Mouse (Mus musculus): ENCODE results near the gene Hoxd10.

The Hoxd10 gene

DNA sequence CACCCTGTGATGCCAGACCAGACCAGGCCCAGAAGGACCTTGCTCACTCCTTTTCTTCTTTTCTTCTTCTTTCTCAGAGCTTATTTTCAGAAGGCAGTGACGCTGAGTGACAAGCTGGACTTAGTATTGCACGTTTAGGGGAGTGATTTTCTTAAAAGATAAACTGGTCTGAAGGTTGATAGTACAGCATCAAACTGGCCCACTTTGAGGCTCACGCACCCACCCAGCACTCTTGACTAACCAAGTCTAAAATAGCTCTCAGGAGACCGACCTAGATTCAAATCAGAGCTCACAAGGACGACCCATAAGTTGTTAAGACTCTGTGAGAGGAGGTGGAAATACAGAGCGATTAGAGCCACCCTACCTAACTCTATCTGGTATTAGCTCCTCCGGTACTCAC, 25.3 kb upstream of the Hoxd10 start:
- no peak for DNase-seq (ENCODE audit: low spot score)

DNA sequence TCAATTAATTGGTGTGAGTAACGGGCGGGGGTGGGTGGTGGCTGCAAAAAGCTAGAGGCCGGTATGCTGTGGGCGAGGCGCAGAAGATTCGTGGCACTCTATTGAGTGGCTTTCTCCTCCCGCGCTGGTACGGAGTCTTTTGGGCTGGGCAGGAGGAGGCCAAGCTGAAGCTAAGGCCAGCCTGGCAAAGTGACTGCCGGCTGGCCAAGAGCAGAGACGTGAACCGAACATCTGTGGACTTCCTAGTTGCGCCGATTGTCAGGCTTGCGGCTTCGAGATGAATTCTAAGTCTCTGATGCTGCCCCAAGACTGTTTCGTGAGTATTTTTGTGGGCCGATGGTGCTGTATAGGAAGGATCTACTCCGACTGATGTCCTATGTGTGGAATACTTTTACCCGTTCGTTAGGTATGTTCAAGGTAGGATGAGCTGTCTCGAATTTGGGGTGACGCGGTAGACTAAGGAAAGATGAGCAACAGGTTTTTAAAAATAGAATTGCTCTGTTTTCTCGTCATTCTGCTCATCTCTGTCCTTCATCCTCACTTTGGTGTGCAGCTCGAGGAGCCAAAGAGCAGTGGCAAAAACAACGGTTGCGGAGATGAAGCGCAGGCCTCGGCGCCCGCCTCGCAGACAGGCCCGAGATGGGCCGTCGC, 24.4 kb upstream of the Hoxd10 start:
- no peak for DNase-seq (ENCODE audit: low spot score)

DNA sequence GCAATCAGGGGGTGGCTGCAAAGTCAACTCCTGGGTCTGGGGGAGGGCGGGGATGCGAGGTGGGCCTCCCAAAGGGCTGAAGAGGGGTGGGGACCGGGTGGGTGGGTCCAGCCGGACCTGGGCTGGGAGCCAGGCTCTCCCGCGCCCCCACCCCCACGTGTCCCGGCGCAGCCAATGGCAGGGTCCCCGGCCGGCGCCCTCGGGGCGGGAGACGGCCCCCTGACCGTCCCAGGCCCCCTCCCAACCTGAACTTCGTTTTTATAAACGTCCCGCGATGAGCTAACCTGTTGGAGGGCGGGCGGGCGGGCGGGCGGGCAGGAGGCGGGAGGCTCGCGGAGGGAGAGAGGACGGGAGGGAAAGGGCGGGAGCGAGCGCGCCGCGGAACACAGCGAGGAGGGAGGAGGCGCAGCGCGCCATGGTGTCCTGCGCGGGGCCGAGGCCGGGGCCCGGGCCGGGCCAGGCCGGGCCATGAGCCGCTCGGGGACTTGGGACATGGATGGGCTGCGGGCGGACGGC, 23.8 kb upstream of the Hoxd10 start, which contains the start of gene Hoxd13:
TSS of gene Hoxd13 (plus strand) at position 469 of the 516 bp plus-strand sequence.
- no peak for DNase-seq (ENCODE audit: low spot score)

DNA sequence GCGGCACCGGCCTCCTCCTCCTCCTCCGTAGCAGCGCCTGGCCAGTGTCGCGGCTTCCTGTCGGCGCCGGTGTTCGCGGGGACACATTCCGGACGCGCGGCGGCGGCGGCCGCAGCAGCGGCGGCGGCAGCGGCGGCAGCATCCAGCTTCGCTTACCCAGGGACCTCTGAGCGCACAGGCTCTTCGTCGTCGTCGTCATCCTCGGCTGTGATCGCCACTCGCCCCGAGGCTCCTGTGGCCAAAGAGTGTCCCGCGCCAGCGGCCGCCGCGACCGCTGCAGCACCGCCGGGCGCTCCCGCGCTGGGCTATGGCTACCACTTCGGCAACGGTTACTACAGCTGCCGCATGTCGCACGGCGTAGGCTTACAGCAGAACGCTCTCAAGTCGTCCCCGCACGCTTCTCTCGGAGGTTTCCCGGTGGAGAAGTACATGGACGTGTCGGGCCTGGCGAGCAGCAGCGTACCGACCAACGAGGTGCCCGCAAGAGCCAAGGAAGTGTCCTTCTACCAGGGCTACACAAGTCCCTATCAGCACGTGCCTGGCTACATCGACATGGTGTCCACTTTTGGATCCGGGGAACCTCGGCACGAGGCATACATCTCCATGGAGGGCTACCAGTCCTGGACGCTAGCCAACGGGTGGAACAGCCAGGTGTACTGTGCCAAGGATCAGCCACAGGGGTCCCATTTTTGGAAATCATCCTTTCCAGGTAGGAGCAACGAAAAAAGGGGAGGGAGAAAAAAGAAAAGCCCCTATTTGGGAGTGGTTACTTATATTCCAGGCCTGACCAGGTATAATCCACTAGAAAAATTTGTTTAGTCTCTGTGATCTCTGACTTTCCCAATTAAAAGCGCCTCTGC, 23.1 kb upstream of the Hoxd10 start:
- DNase-seq (ENCODE audit: low spot score) = no peak

DNA sequence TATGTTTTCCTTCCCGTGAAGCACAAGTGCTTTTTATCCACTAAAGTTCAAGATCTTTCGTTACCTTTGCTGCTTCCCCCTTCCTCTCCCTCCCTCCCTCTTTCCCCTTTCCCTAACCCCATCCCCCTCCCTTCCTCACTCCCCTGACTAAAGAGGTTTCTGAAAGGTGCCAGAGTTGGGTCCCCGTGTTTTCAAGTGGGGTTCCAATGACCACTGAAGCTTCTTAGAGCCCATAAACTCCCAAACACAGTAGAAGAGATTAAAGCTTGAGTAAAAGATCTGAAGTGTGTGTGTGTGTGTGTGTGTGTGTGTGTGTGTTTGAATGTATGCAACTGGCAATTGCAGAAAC, 22.5 kb upstream of the Hoxd10 start:
- no peak for DNase-seq (ENCODE audit: low spot score)

DNA sequence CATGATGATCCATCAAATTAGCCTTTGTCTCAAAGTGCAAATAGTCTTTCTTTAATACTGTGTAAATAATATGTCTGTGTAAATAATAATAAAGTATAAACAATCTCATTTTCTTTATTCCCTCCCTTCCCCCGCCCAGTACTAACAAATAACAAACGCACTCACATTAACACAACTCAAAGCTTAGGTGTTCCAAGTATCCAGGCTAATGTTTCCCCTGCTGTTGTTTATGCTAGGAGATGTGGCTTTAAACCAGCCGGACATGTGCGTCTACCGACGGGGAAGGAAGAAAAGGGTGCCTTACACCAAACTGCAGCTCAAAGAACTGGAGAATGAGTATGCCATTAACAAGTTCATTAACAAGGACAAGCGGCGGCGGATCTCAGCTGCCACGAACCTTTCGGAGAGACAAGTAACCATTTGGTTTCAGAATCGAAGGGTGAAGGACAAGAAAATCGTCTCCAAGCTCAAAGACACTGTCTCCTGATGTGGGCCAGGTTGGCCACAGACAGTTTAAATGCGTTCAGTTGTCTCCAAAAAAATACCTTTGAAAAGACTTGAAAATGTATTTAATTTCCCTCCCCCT, 22.0 kb upstream of the Hoxd10 start:
- no peak for DNase-seq (ENCODE audit: low spot score)

DNA sequence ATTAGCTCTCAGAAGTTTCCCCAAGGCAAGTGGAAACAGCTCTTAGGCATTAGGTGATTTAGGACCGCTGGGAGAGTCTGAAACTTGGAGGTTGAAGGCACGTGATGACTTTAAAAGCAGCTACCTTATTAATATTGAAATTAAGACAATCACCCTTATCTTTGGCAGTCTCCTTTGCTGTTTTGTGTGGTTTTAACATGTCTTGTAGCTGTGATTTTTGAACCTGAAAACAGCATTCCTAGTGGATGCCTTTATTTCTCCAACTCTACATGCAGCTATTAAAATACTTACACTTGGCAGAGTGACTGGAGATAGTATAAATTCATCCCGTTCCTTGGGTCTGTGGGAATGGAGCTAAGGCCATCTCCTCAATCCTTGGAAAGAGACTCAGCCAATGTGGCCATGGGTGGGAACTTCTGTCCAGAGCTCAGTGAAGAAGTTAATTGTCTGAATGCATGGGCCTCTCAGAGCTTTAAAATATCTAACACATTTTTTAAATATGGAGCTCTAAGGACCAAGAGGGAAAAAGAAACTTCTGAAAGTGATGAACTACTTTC, 21.0 kb upstream of the Hoxd10 start:
- no peak for DNase-seq (ENCODE audit: low spot score)

DNA sequence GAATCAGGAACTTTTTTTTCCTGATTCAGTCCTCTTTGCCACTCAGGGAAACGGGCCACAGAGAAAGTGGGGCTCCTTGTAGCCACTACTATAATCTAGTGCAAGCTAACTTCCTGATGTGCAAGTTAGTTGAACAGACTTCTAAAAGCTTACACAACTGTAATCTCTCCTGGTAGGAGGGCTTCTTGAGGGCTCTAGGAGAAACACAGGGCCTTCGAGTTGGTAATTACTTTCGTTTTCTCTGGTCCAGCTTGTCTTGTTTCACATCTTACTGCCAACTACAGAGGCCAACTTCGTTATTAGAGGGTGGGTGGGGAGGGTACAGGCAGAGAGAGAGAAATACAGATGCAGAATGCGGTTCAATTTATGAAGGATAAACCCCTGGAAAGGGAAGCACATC, 19.9 kb upstream of the Hoxd10 start:
- DNase-seq (ENCODE audit: low spot score) = no peak

DNA sequence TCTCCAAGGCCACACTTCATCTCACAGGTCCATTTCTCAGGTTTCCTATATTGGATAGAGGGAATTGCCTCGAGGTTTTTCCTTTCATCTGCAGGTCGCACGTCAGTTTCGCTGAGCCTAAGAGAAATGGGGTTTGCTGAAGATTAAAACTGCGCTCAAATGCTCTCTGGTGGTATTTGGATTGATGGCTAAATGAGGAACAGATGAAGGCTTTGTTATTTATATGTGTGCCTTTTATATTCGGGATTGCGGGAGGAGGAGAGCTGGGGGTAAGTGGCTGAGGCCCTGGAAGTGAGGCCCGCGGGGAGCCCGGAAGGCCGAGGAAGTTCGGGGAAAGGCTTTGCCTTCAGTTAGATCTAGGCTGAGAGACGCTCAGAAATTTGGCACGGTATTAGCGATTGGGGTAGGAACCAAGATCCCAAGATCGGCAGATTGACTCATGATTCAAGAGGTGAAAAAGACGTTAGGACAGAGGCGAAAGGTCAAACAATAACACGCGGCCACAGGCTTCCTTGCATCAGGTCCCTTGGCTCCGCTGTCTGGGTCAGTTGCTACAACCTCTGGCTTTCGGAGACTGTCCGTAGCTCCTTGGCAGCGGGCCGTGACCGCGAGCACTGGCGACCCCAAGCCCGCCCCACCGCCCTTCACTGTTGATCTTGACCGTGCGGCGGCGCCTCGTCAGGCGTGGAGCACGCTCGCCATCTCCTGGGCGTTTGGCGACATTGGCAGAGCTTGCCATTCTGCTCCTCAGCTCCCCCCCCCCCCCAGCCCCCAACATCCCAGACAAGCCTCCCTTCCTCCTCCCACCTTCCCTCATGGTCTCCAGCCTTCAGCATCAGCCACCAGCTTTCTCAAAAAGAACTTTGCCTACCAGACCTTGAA, 19.0 kb upstream of the Hoxd10 start:
- DNase-seq (ENCODE audit: low spot score) = no peak

DNA sequence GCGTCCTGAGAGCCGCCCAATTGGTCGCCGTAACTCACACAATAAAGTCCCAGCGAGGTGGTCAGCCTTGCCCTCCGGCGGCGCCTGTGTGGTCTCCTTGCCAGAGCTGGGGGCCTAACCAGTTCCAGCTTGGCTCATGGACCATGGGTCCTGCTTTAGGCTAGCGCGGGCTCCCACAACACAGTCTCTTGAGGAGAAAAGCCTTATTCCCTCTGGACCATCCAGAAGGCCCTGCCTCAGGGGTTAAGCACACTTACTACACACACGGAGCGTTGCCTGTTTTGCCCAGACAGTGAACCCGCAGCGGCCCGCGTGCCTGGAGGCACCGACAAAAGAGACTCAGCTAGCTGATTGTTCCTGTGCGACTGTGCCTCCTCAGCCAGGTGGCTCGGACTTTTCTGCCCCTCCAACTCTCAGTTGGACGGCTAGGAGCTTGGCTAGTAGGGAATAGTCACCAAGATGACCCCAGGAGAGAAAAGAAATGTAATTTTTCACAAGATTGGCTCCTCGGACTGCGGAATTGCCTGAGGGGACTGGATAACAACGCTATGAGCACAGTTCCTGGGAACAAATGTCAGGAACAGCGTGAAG, 17.8 kb upstream of the Hoxd10 start:
- no peak for DNase-seq (ENCODE audit: low spot score)

DNA sequence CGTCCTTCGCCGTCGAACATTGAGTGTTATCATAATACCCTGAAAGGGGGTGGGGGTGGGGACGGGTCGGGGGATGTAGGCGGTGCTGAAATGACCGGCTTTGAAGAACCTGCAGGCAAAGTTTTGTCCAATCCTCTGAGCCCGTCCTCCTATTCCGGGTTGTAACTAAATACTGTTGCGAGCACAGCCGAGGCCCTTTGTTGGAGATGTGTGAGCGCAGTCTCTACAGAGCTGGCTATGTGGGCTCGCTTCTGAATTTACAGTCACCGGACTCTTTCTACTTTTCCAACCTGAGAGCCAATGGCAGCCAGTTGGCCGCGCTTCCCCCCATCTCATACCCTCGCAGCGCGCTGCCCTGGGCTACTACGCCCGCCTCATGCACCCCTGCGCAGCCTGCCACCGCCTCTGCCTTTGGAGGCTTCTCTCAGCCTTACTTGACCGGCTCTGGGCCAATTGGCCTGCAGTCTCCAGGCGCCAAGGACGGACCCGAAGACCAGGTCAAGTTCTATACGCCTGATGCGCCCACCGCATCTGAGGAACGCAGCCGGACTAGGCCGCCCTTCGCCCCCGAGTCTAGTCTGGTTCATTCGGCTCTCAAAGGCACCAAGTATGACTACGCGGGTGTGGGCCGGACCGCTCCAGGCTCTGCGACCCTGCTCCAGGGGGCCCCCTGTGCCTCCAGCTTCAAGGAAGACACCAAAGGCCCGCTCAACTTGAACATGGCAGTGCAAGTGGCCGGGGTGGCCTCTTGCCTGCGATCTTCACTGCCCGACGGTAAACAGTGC, 16.7 kb upstream of the Hoxd10 start, which contains the start of gene Hoxd12:
TSS of gene Hoxd12 (plus strand) at position 133 of the 785 bp plus-strand sequence.
- DNase-seq (ENCODE audit: low spot score) = no peak

DNA sequence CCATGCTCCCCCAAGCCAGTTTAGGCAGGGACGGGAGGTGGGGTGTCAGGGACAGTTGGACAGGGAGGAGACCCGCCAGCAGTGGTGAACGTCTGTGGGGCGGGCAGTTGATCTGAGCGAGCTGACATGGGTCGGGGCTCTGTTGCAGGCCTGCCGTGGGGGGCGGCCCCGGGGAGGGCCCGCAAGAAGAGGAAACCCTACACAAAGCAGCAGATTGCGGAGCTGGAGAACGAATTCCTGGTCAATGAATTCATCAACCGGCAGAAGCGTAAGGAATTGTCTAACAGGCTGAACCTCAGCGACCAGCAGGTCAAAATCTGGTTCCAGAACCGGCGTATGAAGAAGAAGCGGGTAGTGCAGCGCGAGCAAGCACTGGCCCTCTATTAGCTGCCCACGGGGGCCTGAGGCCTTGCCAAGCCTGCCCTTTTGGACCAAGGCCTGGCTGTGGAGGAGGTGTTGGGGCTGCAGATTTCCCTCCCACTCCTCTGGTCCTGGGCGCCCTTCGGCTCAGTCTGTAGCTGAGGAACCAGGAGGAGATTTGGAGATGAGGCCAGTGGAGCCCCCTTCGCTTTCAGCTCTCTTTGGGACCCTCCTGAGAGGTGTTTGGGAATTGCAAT, 15.9 kb upstream of the Hoxd10 start:
- no peak for DNase-seq (ENCODE audit: low spot score)

DNA sequence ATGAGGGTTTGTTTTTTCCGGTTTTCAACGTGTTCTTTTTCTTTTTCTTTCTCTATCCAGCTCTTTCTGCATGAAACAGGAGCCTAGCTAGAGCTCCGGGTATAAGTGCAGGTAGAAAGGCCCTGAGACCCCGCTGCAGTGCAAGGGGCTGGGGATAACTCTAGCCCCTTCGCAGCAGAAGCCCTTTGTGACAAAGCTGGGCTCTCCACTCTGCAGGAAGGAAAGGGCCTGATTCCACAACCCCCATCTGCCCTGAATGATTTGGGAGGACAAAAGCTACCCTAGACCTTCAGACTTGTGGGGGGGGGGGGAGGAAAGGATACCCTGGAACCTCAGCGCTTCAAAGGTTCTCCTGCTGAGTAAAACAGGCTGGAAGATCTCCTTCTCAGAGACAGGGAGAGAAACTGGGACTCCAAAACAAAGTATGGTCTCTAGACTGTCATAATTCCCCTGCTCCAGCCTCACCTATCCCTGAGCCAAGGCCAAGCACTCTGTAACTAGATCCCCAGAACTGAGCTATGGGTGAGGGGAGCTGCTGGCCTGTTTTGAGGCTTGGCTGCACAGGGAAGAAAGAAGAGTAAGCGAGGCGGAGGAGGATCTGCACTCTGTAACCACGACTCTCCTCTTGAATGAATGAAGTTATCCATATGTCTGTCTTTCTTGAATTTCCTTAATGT, 15.2 kb upstream of the Hoxd10 start:
- DNase-seq (ENCODE audit: low spot score) = no peak

DNA sequence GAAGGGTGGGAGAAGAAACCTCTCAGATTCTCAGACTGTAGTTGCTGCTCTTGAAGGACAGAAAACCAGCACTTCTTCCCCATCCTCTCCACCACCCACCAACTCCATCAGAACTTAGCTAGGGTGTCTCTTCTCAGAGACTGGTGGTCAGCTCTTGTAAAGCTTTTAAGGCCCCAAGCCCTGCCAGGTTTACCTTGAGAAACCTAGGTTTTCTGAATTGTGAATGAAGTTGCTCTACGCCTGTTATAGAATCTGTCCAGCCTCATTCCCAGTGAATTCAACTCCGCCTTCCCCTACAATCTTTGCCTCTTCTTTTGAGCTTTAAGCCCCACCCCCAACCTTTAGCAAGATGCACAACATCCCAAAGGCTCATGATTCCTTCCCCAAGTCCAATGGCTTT, 14.6 kb upstream of the Hoxd10 start:
- no peak for DNase-seq (ENCODE audit: low spot score)

DNA sequence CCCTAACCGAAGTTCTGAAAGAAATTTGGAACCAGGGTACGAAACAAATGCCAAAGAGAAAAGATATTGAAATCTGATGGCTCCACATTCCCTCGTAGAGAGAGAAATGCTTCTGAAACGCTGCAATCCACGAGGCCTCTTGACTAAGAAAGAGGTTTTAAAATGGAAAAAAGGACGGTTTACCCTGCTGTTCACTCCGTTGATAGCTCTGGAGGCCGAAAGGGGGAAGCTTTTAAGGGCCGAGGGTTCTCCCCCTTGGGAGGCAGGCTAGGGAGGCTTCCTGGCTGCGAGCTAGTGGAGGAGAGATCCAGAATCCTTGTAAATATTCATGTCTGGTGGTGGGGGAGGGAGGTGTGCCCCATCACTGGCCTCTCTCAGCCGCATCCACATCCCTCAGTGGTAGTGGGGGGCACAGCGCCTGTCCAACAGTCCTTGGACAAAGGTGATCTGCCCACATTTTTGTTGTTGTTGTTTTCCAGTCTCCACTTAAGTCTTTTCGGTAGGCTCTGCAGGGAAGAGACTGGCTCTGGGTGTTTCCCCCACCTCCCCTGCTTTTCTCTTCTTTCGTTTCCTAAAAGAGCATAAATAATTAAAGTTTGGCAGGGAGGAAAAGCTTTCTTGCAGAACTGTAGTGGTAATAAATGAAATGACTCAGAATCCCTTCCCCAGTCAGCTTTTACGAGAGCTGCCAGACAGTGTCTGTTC, 12.7 kb upstream of the Hoxd10 start, which contains the start of gene Hoxd11:
TSS of gene Hoxd11 (plus strand) at position 667 of the 705 bp plus-strand sequence.
- no peak for DNase-seq (ENCODE audit: low spot score)

DNA sequence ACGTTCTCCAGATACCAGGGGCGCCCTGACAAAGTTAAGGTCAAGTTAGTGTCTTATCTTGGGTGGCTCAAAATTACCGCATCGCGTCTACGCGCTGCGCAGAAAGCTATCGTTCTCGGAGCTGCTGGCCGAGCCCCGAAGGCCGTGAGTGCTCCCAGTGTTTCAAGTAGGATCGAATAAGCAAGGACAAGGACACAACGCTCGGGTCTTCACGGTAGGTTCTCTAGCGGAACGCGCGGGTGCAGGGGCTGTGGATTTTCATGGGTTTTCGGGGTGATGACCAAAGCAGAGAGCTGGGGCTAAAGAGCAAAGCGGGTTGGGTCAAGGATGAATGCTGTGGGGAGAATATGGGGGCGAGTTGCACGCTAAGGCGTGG, 12.1 kb upstream of the Hoxd10 start:
- DNase-seq (ENCODE audit: low spot score) = no peak

DNA sequence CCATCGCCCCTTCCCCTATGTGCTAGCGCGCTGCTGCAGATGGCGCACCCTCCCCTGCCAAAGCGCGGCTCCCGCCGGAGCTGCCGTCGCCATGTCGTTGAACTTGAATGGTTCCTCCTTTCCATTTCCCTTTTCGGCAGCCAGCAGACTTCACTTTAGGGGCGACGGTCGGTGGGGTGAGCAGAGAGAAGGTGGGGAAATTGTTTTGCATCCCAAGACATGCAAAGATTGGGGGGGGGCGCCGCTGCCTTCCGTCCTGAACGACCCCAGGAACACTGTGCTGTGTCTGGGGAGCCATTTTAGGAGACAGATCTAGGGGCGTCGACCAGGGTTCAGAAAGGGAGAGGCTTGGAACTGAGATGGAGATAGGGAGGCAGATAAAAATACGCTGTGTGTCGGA, 11.7 kb upstream of the Hoxd10 start:
- no peak for DNase-seq (ENCODE audit: low spot score)

DNA sequence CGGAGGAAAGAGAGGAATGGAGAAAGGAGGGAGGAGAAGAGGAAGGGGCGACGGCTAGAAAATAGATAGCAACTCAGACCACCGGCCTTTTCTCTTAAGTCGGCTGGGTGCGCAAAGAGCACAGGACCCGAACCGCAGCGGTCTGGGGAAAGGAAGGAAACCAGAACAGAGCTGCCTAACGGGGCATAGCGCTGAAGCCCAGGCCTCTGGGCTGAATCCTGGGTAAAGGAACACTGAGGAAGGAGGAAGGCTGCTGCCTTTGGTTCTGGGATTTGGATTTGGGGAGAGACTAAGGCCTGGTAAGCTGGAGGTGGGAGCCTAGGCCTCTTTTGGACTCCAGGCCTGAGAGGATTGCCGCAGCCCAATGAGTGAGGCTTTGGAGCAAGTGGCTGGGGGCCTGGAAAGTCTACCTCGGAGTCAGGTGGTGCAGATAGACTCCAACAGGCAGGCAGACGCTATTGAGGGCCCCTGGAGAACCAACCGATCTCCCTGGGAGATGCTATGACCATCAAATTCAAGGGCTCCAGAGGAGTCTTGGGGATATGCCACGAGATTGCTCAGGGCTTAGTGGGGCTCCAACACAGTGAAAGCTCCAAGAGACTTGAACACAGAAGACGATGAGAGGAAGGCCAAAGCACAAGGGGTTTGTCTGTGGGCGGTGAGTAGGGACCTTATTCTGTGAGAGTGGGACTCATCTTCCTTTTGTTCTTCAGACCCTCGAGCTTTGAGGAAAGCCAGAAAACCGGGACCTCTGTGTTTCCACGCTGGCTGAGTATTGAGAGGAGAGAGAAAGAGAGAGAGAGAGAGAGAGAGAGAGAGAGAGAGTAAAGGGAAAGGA, 10.9 kb upstream of the Hoxd10 start:
- no peak for DNase-seq (ENCODE audit: low spot score)
